Mouse (Mus musculus): Measurements from ENCODE around the gene Nr1h5. TPM values are rescaled to one million over a fixed set of nuclear protein-coding genes. Genes with fewer than 3 reads are reported as not detected.

Nr1h5 gene
- polyA plus RNA-seq, 1 experiment, result not detected

DNA sequence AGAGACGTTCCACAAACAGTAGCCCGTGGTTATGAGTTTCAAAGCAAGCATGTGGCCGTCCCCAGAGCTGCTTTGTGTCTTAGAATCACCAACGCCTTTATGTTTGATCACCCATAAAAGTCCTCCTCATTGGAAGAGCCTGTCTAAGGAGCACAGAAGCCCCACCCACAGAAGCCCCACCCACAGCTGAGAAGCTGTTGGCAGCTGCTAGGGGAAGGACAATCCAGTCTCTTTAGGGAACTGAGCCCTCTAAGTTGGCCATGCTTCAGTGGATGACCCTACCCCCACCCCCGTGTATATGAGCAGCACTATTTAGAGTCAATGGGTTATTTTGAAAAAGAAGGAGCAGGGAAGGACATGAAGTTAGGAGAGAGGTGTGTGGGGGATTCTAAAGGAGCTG is 17.1 kb downstream of the Nr1h5 start:
- Histone ChIP-seq H3K27ac (replicated peaks; ENCODE audit: low read depth, low read length) (no peak overlapping the region), H3K4me1 (ENCODE audit: control insufficient read depth, insufficient read depth, insufficient read length, low read length) (no peaks in the 10 kb centered on the region), H3K4me3 (ENCODE audit: insufficient read depth, low read depth, low read length) (no peak overlapping the region)

DNA sequence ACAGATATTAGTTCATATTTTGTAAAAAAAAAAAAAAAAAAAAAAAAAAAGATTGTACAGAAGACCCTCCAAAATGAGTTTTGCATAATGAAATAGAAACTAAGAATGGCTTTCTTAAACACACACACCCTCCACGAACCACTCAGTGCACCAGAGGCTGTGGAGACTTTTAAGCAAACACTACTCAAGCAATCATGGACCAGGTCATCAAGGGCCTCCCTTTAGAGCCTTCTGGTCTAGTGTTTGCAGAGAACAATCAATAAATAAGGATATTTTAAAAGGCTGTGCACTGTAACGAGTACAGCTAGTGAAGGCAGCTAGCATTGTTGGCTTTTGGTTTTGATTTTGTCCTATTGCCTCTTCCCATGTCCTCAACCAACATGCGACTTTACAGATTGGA is 17.6 kb downstream of the Nr1h5 start:
- no peak overlapping the region for H3K4me3 ChIP-seq (ENCODE audit: insufficient read depth, low read depth, low read length)
- no peaks in the 10 kb centered on the region for H3K4me1 ChIP-seq (ENCODE audit: control insufficient read depth, insufficient read depth, insufficient read length, low read length)
- H3K27ac ChIP-seq (replicated peaks; ENCODE audit: low read depth, low read length), result no peak overlapping the region

DNA sequence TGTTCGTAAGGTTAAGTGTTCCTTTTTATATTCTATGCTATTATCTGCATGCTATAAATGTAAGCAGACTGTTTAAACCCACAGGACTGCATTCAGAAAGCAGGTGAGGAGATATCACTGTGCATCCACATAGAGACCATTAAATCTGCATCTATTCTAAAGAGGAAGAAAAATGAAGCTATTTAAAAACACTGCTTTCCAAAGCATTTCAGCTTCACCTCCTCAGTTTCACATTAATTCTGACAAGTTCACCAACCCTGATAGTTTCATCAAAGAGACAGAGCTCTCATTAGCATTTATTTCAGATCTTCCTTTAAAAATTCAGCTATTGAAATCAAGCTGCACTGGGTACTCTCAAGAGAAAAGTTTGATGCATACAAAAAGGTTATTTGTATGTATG is 25.8 kb downstream of the Nr1h5 start:
- no peaks in the 10 kb centered on the region for H3K4me1 ChIP-seq (ENCODE audit: control insufficient read depth, insufficient read depth, insufficient read length, low read length)
- H3K4me3 ChIP-seq (ENCODE audit: insufficient read depth, low read depth, low read length), result no peak overlapping the region
- H3K27ac ChIP-seq (replicated peaks; ENCODE audit: low read depth, low read length), result no peak overlapping the region

DNA sequence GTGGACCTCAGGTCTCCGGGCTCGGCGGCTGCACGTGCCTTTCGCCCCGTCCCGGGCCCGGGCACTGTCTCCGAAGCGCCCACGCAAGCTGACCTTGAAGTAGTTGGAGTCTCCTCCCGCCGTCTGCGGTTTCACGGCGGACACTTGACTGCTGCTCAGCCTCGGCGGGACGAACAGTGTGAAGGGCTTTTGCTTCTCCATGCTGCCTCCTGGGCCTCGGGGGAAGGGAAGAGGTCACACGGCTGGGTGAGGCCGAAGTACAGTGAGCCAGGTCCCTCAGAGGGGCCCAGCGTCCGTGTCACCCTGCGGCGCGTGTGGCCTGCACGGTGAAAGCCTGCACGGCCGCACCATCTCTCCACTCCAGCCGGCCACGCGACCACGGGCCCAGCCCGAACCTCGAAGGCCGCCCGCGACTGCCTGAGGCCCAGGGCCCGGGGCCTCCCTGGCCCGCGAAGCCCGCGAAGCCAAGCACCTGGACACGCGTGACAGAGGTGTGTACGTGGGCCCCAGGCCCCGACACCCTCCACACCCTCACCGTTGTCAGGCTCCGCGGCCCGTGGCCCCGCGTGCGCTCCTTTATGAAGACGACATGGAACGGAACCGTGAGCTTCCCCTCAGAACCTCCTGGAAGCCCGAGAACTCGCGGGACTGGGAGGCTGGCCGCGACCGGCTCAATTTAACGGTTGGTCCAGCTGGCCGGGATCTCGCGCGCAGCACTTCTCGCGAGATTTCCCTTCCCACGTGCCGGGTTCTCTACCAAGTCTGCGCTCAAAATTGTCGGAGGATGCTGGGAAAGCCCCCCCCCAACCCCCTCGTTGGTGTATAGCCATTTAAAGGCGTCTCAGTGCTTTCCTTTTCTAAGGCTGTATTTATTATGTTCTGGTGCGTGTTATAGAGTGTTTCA is 28.2 kb downstream of the Nr1h5 start, which contains the start of gene Sycp1:
TSS of gene Sycp1 (minus strand) at position 650 of the 904 bp plus-strand sequence.
- Histone ChIP-seq H3K4me3 (ENCODE audit: insufficient read depth, low read depth, low read length) (no peak within 1 kb of the TSS), H3K4me1 (ENCODE audit: control insufficient read depth, insufficient read depth, insufficient read length, low read length) (no peaks in the 10 kb centered on the region), H3K27ac (replicated peaks; ENCODE audit: low read depth, low read length) (no peak within 1 kb of the TSS)

DNA sequence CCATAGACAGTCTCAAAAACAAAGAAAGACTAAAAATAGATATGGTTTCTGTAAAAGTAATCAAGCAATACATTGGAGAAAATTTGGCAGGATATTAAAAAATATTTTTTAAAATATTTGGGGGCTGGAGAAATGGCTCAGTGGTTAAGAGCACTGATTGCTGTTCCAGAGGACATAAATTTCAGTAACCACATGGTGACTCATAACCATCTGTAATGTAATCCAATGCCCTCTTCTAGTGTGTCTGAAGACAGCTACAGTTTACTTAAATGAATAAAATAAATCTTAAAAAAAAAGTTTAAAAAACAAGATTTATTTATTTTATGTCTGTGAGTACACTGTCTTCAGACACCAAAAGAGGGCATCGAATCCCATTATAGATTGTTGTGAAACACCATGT is 64.8 kb downstream of the Nr1h5 start:
- Histone ChIP-seq H3K4me1 (ENCODE audit: control insufficient read depth, insufficient read depth, insufficient read length, low read length) (no peaks in the 10 kb centered on the region), H3K4me3 (ENCODE audit: insufficient read depth, low read depth, low read length) (no peak overlapping the region), H3K27ac (replicated peaks; ENCODE audit: low read depth, low read length) (no peak overlapping the region)

Other genes starting within 250 kb of the Nr1h5 start
- 3.5 and 4.5 TPM in 2 replicates for gene Tspan2, start 229.6 kb downstream of the Nr1h5 start, polyA plus RNA-seq (2012; ENCODE audit: insufficient read depth, insufficient read length, missing spikeins)
- gene Tshb, start 181.4 kb downstream of the Nr1h5 start, polyA plus RNA-seq (2012; ENCODE audit: insufficient read depth, insufficient read length, missing spikeins), result not detected in 2 replicates
- gene Sycp1, start 28.0 kb downstream of the Nr1h5 start, polyA plus RNA-seq (2012; ENCODE audit: insufficient read depth, insufficient read length, missing spikeins), result not detected in 2 replicates
- gene Sike1, start 31.6 kb upstream of the Nr1h5 start, polyA plus RNA-seq (2012; ENCODE audit: insufficient read depth, insufficient read length, missing spikeins), result 24.6 and 33.1 TPM in 2 replicates
- 377 and 546 TPM in 2 replicates for gene Csde1, start 56.3 kb upstream of the Nr1h5 start, polyA plus RNA-seq (2012; ENCODE audit: insufficient read depth, insufficient read length, missing spikeins)
- gene Nras, start 94.2 kb upstream of the Nr1h5 start, polyA plus RNA-seq (2012; ENCODE audit: insufficient read depth, insufficient read length, missing spikeins), result 16.4 and 19.9 TPM in 2 replicates
- 6.9 and 14.6 TPM in 2 replicates for gene Ampd1, start 109.9 kb upstream of the Nr1h5 start, polyA plus RNA-seq (2012; ENCODE audit: insufficient read depth, insufficient read length, missing spikeins)
- 0.44 and 0.75 TPM in 2 replicates for gene Dennd2c, start 138.5 kb upstream of the Nr1h5 start, polyA plus RNA-seq (2012; ENCODE audit: insufficient read depth, insufficient read length, missing spikeins)
- 31.7 and 50.8 TPM in 2 replicates for gene Bcas2, start 207.5 kb upstream of the Nr1h5 start, polyA plus RNA-seq (2012; ENCODE audit: insufficient read depth, insufficient read length, missing spikeins)